Mouse (Mus musculus) megakaryocyte-erythroid progenitor cell, adult 5-6 weeks (primary cell): Measurements from ENCODE around the gene Scaf1. TPM values are rescaled to one million over a fixed set of nuclear protein-coding genes. Genes with fewer than 3 reads are reported as not detected.

Source experiments
- ATAC-seq: replicated peaks from 2 replicates; pipeline ENCODE4 v1.8.0; 2016; ENCODE audit warnings: mild to moderate bottlenecking, inconsistent platforms; ENCODE audit not compliant: severe bottlenecking, poor library complexity, low FRiP score, low TSS enrichment
- total RNA-seq, 2 experiments: library from RNA; stranded (forward) in 1 of 2; stranded (reverse) in 1 of 2; fragments of 200-1000, 215-1000 nt in 1 of 2; fragments of >200 nt in 1 of 2; fragmentation: Nextera tagmentation in 1 of 2; gene quantifications; 2 replicates each; pipeline ENCODE4 v1.2.3; 2014 to 2017

Gene Scaf1
- total RNA-seq, 2 experiments from 2014 or later: 7.2 to 46.3 TPM

DNA sequence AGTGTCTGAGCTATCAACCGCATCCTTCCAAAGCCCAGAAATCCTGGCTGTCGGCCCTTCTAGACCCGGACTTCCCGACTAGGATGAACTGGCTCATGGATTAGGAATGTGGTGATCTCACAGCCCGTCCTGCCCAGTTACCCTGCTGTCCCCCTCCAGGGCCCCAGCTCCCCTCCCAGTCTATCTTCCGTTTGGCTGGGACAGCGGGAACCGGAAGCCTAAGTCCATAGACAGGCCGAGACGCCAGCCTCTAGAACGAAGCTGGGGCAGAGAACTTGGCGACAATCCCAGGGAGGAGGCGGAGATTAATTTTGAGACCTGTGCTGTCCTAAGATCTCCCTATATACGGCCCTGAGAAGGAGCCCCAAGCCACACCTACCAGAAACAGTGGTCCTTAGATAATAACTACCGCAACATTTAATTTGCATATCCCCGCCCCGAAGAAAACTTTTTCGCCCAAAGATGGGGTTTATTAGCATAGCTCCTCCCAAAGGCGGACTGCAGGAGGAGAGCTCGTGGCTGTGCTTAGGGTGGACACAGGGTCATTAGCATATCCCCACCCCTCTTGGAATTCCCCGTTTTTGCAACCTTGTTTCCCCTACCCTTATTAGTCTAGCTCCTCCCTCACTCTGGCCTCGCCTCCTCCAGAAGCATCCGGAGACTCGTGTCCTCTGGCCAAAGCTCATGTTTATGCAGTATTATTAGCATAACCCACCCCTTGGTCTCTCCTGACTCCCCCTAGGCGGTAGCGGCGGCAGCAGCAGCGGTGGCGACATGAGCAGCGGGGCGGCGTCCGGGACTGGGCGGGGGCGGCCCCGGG, 1.3 kb upstream of the Scaf1 start, which contains the start of gene Rras:
Rras (plus strand) TSS at position 720 of the 820 bp plus-strand sequence.
- peak; percentile 87 for ATAC-seq

DNA sequence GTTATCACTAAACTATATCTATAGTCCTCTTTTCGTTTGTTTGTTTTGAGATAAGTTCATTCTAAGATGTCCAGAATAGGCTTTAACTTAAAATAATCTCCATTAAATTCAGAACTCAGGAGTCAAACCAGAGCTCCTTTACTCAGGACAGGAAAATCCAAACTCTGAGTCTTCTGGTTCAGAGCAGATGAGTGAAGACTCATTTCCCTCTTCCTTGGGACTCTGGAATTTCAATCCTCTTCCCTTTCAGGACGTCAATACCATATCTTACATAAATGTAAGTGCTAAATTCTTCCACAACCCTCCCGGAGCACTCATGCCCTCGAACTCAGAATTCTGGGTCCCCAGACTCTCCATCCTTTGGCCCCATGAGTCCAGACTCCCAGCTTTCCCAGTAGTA, 598 bp upstream of the Scaf1 start:
- no peak for ATAC-seq

- ATAC-seq: no peak
Observed at GRCm38 (mm10) chr7:45015344-45015956, 713 bp downstream of the Scaf1 start.

DNA sequence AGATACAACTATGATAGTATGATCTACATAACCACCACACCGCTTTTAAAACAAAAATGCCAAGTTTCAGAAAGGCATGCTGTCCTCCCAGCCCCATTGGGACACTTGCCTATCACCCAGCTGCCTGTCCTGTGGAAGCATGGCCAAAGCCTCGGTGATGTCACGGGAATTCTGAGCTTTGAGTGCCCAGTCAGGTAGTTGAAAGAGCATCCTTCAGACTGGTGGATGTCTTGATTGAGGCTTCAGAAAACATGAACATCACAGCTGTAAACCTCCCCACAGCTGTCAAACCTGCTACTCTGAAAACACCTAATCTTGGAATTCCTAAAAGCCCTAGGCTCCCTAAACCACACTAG, 2.1 kb downstream of the Scaf1 start:
- no peak for ATAC-seq

GRCm38 (mm10) chr7:45013366-45014095, 2.6 kb downstream of the Scaf1 start:
- no peak for ATAC-seq

DNA sequence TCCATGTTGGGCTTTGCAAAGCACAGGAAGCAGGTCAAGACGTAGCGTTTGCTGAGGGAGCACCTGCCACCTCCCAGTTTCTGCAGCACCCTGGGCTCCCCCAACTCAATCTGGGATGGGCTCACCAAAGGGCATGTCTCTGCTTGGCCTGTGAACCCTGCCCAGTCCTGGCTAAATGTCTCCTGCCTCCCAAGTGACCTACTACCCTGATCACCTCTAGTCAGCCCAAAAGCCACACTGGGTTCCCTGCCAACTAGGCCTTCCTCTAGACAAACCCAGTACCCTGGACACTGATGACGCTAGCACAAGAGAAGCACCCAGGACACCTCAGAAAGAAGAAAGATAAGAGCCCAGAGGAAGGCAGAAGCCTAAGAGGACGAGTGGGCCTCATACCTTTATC, 3.3 kb downstream of the Scaf1 start:
- ATAC-seq: no peak

- no peak for ATAC-seq
Observed at GRCm38 (mm10) chr7:45012011-45012410, 4.2 kb downstream of the Scaf1 start.

GRCm38 (mm10) chr7:45008411-45008810, 7.8 kb downstream of the Scaf1 start:
- ATAC-seq: no peak

DNA sequence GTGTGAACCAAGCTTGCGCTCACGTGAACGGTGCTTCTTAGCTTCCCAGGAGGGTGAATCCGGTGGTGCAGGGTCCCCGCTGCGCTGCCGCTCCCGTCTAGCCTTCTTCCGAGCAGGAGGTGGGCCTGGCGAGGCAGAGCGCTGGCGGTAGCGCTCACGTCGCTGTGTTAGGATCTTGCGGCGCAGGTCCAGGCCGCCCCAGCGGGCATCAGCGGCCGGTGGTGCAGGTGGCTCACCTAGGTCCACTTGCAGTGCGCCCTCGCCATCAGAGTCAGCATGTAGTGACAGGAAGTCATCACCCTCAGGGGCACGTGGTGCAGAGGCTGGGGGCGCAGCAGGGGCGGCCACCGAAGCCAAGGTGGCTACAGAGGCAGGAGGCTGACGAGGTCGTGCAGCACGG, 8.3 kb downstream of the Scaf1 start:
- no peak for ATAC-seq

GRCm38 (mm10) chr7:45007141-45007540, 9.0 kb downstream of the Scaf1 start:
- no peak for ATAC-seq

GRCm38 (mm10) chr7:45006503-45006902, 9.7 kb downstream of the Scaf1 start:
- ATAC-seq: no peak

DNA sequence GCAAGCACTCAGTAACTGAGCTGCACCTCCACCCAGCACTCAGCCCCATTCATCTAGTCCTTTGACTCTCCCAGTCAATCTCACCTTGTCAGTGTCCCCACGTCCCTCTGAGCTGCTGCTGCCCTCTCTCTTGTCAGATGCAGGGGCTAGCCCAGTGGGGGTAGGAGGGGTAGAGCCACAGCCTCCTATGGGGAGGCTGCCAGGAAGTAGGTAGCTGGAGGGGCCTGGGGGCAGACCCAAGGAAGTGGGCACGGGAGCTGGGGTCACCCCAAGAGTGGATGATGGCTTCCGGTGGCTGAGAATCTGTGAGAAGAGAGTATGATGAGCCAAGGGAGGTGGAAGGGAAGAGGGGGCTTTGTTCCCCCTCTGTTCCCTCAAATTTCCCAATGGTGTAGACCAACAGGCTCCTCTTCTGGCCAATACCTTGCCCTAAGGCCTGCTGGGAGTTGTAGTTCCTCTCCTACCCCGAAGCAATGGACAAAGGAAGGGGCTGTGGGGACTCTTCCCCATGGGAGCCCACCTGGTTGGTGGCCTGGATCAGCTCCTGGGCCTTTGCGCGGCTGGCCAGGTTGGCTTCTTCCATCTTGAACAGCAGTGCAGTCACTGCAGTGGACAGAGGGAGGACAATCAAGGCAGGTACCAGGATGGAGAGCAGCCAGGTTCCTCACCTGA, 10.7 kb downstream of the Scaf1 start:
- no peak for ATAC-seq

DNA sequence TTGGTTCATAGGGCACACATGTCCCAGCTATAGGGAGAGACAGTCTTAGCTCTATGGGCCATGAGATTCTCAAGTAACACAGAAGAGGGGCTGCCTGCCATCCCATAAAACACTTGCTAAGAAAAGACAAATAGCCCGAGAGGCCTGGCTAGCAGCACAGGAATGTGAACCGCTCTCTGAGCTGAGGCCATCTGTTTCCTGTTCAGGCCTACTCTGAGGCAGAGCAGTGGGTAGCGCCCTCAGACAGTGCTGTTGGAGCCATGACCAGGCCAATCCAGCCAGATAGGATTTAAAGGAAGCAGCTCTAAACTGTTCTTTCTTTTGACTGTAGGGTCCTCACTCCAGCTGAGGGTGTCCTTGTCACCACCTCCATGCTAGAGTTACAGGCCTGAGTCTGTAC, 11.6 kb downstream of the Scaf1 start:
- ATAC-seq: no peak

DNA sequence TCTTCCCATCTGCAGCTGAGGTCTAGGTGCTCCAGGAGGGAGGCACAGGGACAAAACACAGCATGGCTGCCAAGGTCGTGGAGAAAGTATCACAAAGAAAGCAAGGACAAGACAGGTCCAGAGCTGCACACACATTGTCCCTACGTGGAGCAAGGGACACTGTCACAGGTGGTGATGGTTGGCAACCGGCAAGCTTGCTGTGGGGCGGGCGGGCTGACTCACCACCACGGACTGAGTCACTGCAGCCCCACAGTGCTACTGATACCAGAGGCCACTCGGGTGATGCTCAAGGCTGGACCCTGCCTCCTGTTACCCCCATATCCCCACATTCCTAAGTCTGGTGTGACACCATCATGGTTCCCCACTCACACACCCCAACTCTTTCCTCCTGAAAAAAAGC, 13.7 kb downstream of the Scaf1 start:
- no peak for ATAC-seq

GRCm38 (mm10) chr7:45000539-45001114, 15.5 kb downstream of the Scaf1 start:
- no peak for ATAC-seq

- no peak for ATAC-seq
Observed at GRCm38 (mm10) chr7:44999753-45000152, 16.4 kb downstream of the Scaf1 start.

DNA sequence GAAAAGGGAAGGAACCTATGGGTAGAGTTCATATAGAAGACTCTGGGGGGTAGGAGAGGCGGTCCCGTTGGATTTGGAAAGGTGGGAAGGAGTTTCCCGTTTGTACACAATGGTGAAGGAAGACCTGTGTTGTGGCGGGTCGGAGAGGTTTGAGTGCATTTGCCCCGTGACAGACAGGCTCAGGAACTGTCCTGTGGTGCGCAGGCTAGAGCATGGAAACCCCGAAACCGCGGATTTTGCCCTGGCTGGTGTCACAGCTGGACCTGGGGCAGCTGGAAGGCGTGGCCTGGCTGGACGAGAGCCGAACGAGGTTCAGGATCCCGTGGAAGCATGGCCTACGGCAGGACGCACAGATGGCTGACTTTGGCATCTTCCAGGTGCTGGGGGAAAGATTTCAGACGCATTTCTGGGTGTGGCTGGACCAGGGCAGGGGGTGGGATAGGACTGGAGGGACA, 17.6 kb downstream of the Scaf1 start, which contains the start of gene Bcl2l12:
Bcl2l12 (minus strand) TSS at position 212 of the 455 bp plus-strand sequence.
- peak; percentile 18; the same call in 1 of the 2 replicates for ATAC-seq

DNA sequence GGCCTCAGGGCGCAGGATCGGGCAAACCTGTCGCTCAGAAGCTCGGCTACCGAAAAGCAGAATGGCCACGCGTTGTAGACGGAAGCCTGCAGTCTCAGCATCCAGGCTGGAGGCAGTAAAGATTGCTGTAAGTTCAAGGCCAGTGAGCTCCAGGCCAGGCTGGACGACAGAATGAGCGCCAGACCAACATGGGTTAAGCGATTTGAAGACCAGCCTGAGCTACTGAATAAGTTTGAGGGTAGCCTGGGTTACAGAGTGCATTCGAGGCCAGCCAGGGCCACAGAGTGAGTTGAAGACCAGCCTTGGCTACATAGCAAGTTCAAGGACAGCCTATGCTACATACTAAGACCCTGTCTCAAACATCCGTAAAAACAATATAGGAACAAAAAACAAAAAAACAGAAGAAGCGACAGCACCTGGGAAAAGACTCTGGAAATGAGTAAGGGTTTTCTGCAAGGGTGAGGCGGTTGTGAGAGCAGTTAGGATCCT, 18.2 kb downstream of the Scaf1 start:
- no peak for ATAC-seq

DNA sequence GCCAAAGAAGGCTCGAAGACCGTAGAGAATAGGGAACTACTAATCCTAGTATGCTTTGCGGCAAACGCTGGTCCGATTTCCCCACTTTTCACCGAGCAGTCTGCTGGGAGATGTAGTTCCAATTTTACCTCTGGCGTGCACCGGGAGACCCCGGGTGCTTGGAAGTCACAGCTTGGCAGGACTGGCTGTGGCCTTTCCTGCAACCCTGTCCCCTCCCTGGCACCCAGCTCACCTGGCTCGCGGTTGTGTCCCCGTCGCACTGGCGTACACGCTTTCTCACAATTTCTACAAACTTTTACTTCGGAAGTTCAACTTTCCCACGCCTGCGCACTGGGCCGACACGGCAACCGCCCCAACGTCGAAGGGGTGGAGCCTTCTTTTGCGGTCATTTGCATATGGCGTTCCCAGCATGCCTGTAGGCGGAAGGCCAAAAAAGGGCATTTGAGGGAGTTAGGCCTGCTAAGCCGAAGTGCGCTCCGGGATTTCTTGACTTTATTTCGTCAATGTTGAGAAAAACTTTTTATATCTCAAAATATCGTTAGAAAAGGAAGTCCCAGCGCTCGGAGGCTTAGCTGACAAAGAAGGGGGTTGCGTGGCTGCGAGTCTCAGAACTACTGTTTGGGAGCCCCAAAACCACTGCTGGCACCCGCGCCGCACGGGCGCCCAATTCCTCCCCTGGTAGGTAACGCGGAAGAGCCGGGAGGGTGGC, 18.8 kb downstream of the Scaf1 start, which contains the start of gene Irf3:
Irf3 (plus strand) TSS at position 418 of the 709 bp plus-strand sequence.
- ATAC-seq: peak; percentile 91
